Mouse (Mus musculus): ENCODE data around the gene 6030468B19Rik. TPM values are rescaled to one million over a fixed set of nuclear protein-coding genes. Genes with fewer than 3 reads are reported as not detected.
"Not testable (repeated sequence)": the region's sequence is repeated elsewhere in the genome, so short reads cannot be mapped to it uniquely, and the experiment has no call there.

6030468B19Rik gene
- total and polyA plus RNA-seq, 2 experiments from 2014 or later: not detected

DNA sequence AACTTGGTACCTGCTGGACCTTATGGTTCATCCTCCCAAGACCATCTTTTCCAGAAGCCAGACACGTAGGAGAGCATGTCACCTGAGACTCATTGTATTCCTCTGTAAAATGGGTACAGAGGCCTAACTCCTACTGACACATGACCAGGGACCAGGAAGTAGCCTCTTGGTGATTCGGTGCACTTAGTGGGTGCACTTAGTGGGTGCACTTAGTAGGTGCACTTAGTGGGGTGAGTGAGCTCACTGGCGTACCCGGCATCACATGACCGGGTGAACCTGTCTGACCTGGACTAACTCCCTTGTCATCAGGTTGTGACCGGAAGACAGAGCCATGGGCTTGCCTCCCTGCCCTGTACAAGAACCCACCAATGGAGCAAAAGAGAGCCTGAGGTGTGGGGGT lies 9.3 kb downstream of the 6030468B19Rik start:
- H3K4me3 ChIP-seq (ENCODE audit: low read length): no peak overlapping the region
- H3K9ac ChIP-seq (replicated peaks; ENCODE audit: low read length): no peak overlapping the region
- no peak for TF ChIP-seq CTCF (IDR thresholded peaks at IDR 0.05; ENCODE audit: low read depth)
- H3K27me3 ChIP-seq (ENCODE audit: insufficient read depth, low read length): no peaks in the 10 kb centered on the region
- ATAC-seq (no peak), DNase-seq (ENCODE audit: low spot score) (no peak)
- no peaks in the 10 kb centered on the region for H3K36me3 ChIP-seq (ENCODE audit: insufficient read depth, low read length)
- no peaks in the 10 kb centered on the region for H3K9me3 ChIP-seq (ENCODE audit: low read length)
- 94% methylated on average over 6 of the region's 6 CpGs for WGBS
- no peak overlapping the region for H3K4me2 ChIP-seq (ENCODE audit: low read depth, low read length)
- peaks cover 12% of the 10 kb centered on the region for H3K4me1 ChIP-seq (ENCODE audit: insufficient read depth, low read length)
- no peak overlapping the region for H3K27ac ChIP-seq

DNA sequence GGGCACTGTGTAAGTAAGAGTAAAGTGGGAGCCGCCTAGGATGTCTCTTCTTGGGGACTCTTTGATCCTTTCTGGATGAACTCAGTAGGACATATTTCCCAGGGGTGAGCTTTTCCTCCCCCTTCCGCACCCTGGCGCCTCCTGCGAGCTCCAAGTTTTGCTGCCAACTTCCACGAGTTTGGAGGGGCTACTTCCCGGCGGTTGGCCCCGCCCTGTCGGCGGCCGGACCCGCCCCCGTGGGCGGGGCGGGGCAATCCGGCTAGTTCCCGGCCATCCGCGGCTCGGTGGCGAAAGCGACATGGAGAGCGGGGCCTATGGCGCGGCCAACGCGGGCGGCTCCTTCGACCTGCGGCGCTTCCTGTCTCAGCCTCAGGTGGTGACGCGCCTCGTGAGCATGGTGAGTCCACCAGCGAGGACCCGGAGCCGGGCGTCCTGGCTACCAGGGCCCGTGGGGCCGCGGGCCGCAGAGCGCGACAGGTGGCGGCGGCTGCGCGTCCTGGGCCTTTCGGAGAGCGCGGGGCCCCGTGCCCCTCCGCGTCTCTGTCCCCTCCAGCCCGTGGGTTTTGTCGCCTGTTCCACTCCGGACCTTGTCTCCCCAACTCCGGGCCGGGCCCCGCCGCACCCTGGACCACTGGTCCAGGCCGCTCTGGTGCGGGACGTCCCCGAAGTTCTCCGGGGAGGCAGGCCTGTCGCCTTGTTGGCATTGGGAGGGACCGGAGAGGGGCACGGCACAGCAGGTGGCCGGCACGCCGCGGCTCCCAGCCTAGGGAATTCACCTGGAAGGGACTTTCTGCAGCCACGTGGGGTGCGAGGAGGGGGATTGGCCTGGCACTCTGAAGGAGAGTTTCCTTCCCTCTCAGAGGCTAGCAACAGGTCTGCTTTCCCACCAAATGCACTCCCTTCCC lies 12.2 kb downstream of the 6030468B19Rik start, which contains the start of the genes Gm20708 and Syngr2:
TSS of gene Gm20708 (plus strand) at position 262 of the 905 bp plus-strand sequence.
TSS of gene Syngr2 (plus strand) at position 262 of the 905 bp plus-strand sequence.
- H3K9me3 ChIP-seq (ENCODE audit: low read length): no peaks in the 10 kb centered on the region
- peak within 1 kb of the TSS; percentile 74 for H3K4me3 ChIP-seq (ENCODE audit: low read length)
- WGBS: under 1% methylated on average over 71 of the region's 75 CpGs
- peak within 1 kb of the TSS; percentile 61 for H3K9ac ChIP-seq (replicated peaks; ENCODE audit: low read length)
- no peaks in the 10 kb centered on the region for H3K36me3 ChIP-seq (ENCODE audit: insufficient read depth, low read length)
- peak within 1 kb of the TSS; percentile 62; the same call in 1 of the 2 replicates for H3K27ac ChIP-seq
- TF ChIP-seq CTCF (IDR thresholded peaks at IDR 0.05; ENCODE audit: low read depth): no peak
- peak within 1 kb of the TSS; percentile 100 for H3K4me2 ChIP-seq (ENCODE audit: low read depth, low read length)
- DNase-seq (ENCODE audit: low spot score): peak; percentile 86
- peaks cover 12% of the 10 kb centered on the region for H3K4me1 ChIP-seq (ENCODE audit: insufficient read depth, low read length)
- ATAC-seq: peak; percentile 69; the same call in 1 of the 2 replicates
- no peaks in the 10 kb centered on the region for H3K27me3 ChIP-seq (ENCODE audit: insufficient read depth, low read length)

DNA sequence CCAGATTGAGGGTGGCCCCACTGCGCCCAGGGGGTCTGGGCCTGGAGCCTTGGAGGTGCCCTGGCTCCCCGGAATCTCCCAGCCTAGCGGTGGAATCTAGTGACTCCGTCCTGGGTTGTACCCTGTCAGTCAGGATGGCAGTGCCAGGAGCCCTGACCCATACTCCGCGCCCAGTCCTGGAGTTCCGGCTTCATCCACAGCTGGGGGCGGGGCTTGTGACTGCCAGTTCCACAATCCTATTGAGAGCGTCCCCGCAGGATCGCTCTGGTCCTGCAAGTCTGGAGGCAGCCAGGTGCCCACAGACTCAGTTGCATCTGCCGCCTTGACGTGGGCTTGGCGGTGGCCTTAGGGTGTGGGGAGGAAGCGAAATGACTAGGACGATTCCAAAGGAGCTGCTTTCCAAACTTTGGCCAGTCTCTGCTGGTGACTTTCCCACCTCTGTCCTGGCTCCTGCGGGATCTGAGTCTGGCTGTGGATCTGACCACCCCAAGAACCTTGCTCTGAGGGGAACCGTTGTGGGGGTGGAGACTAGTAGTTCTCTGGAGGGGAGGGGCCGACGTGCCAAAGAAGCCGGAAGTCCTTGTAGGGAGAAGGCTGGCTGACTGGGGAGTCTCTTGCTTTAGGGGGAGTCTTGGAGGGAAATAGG lies 13.1 kb downstream of the 6030468B19Rik start:
- ATAC-seq (peak; percentile 93), DNase-seq (ENCODE audit: low spot score) (peak; percentile 89)
- Histone ChIP-seq H3K36me3 (ENCODE audit: insufficient read depth, low read length) (no peaks in the 10 kb centered on the region), H3K9ac (replicated peaks; ENCODE audit: low read length) (peak overlapping the region; percentile 61), H3K27ac (peak overlapping the region; percentile 62; the same call in 1 of the 2 replicates), H3K4me3 (ENCODE audit: low read length) (peak overlapping the region; percentile 74), H3K4me2 (ENCODE audit: low read depth, low read length) (peak overlapping the region; percentile 100), H3K4me1 (ENCODE audit: insufficient read depth, low read length) (peaks cover 12% of the 10 kb centered on the region), H3K27me3 (ENCODE audit: insufficient read depth, low read length) (no peaks in the 10 kb centered on the region), H3K9me3 (ENCODE audit: low read length) (no peaks in the 10 kb centered on the region)
- WGBS: under 1% methylated on average over 21 of the region's 21 CpGs
- TF ChIP-seq CTCF (IDR thresholded peaks at IDR 0.05; ENCODE audit: low read depth): peak; percentile 72

DNA sequence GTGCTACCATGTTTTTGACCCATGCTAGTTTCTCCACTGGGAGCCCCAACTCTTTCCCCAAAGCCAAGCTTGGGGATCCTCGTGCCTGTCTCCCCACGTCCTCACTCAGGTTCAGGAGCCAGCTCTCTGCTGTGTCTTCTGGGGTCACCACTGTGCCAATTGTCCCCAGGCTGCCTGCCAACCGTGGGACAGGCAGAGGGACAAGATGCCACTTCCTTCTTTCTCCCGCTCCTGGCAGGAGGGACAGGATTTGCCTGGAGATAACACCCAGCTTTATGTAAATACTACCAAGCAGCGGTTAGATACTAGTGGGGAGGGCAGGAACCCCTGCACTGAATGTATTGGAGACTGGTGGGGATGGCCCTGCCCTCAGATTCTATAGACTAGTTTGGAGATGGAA lies 16.4 kb downstream of the 6030468B19Rik start:
- Histone ChIP-seq H3K4me3 (ENCODE audit: low read length) (no peak overlapping the region), H3K4me2 (ENCODE audit: low read depth, low read length) (no peak overlapping the region), H3K9me3 (ENCODE audit: low read length) (no peaks in the 10 kb centered on the region), H3K9ac (replicated peaks; ENCODE audit: low read length) (no peak overlapping the region), H3K36me3 (ENCODE audit: insufficient read depth, low read length) (no peaks in the 10 kb centered on the region), H3K27ac (no peak overlapping the region), H3K4me1 (ENCODE audit: insufficient read depth, low read length) (peaks cover 12% of the 10 kb centered on the region), H3K27me3 (ENCODE audit: insufficient read depth, low read length) (no peaks in the 10 kb centered on the region)
- TF ChIP-seq CTCF (IDR thresholded peaks at IDR 0.05; ENCODE audit: low read depth): no peak
- WGBS: 56% methylated on average over 5 of the region's 5 CpGs
- no peak for ATAC-seq
- no peak for DNase-seq (ENCODE audit: low spot score)

DNA sequence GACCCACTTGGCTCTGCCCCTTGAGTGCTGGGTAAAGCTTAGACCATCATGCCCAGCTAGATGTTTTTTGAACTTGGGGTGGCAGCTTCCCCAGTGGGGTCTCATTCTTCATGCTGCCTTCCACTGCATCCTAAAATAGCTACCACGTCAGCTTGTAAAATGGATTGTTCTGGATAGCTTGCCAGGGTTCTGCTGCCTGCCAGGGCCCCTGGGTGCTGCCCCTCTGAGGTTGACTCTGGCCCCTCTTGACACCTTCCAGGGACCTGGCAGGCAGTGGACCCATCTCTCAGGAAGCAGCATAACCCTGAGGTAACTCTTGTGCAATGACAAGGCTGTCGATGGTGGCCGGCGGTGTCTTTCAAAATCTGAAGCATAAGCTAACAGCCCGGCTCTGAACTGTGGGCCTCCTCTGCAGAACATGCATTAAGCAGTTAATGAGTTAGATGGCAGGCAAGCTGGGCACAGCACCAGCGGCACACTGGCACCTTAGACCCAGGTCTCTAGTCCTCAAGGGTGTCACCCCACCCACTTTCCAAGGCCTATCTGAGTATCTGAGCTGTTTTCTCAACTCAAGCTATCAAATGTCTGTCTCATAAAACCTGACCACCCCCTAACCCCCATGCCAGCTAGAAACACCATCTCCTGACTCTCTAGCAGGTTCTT lies 17.4 kb downstream of the 6030468B19Rik start:
- no peaks in the 10 kb centered on the region for H3K36me3 ChIP-seq (ENCODE audit: insufficient read depth, low read length)
- H3K4me3 ChIP-seq (ENCODE audit: low read length): no peak overlapping the region
- H3K9ac ChIP-seq (replicated peaks; ENCODE audit: low read length): no peak overlapping the region
- H3K4me2 ChIP-seq (ENCODE audit: low read depth, low read length): no peak overlapping the region
- TF ChIP-seq CTCF (IDR thresholded peaks at IDR 0.05; ENCODE audit: low read depth): no peak
- no peaks in the 10 kb centered on the region for H3K9me3 ChIP-seq (ENCODE audit: low read length)
- 85% methylated on average over 6 of the region's 6 CpGs for WGBS
- ATAC-seq (no peak), DNase-seq (ENCODE audit: low spot score) (no peak)
- no peaks in the 10 kb centered on the region for H3K27me3 ChIP-seq (ENCODE audit: insufficient read depth, low read length)
- H3K4me1 ChIP-seq (ENCODE audit: insufficient read depth, low read length): peaks cover 11% of the 10 kb centered on the region
- H3K27ac ChIP-seq: no peak overlapping the region

DNA sequence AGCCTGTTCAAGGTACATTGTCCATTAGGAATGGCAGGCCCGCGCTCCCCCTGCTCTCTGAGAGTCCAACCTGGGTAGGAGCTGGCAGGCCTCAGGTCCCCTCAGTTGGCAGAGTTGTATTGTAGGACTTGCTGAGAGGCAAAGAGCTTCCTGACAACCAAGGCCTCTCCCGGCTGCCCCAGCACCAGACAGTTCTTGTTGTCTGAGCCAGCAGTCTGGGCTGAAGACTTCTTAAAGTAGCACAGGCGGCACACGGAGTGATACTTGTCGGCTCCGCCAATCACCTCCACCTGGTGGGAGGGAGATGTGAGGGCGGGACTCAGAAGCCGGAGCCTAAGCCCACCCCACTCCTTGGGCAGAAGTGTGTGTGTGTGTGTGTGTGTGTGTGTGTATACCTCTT lies 18.4 kb downstream of the 6030468B19Rik start:
- not testable (repeated sequence) for H3K9me3 ChIP-seq (ENCODE audit: low read length); H3K4me1 ChIP-seq (ENCODE audit: insufficient read depth, low read length); H3K36me3 ChIP-seq (ENCODE audit: insufficient read depth, low read length); DNase-seq (ENCODE audit: low spot score); ATAC-seq; H3K9ac ChIP-seq (replicated peaks; ENCODE audit: low read length); H3K4me2 ChIP-seq (ENCODE audit: low read depth, low read length); H3K27ac ChIP-seq; H3K27me3 ChIP-seq (ENCODE audit: insufficient read depth, low read length); H3K4me3 ChIP-seq (ENCODE audit: low read length)
- 81% methylated on average over 9 of the region's 9 CpGs for WGBS

All from hindbrain, postnatal 0 days (tissue).